Mouse (Mus musculus) liver, embryonic 14.5 days (tissue): ENCODE results near the gene Hpn. TPM values are rescaled to one million over a fixed set of nuclear protein-coding genes. Genes with fewer than 3 reads are reported as not detected.

Experiments
- ATAC-seq: fragments of 200-750 bp; cut with Nextera tagmentation; 2 replicates; pipeline ENCODE4 v1.8.0; 2017; ENCODE audit warnings: moderate number of reproducible peaks, mild to moderate bottlenecking, moderate library complexity; ENCODE audit not compliant: insufficient read depth
- DNase-seq, 3 experiments: peaks; one replicate each; pipeline ENCODE4 v3.0.0-alpha.2; 2012 to 2013; ENCODE audit warnings: low read depth in 3 of 3, low spot score in 3 of 3
- H3K27ac ChIP-seq: fragments of 300-500 bp; sonication (generic); 2 replicates; pipeline ENCODE4 v1.5.1; 2014; ENCODE audit warnings: moderate library complexity, mild to moderate bottlenecking, control low read depth, inconsistent platforms
- H3K27me3 ChIP-seq: fragments of 300-500 bp; sonication (generic); 2 replicates; pipeline ENCODE4 v1.6.1; 2014; ENCODE audit warnings: mild to moderate bottlenecking, low read length, moderate library complexity; ENCODE audit not compliant: control insufficient read depth, insufficient read depth
- H3K36me3 ChIP-seq: fragments of 300-500 bp; sonication (generic); replicated peaks from 2 replicates; pipeline ENCODE4 v1.6.1; 2014; ENCODE audit warnings: low read depth; ENCODE audit not compliant: control insufficient read depth, insufficient read depth
- H3K4me1 ChIP-seq, 2 experiments: fragments of 200-500 bp in 1 of 2; fragments of 300-500 bp in 1 of 2; sonication (generic) in 1 of 2; replicated peaks; 2 replicates each; pipeline ENCODE4 v1.6.1; 2012 to 2014; ENCODE audit warnings: antibody characterized with exemption in 1 of 2, inconsistent platforms in 1 of 2, low read length in 1 of 2; ENCODE audit not compliant: control insufficient read depth in 2 of 2, insufficient read depth in 2 of 2
- H3K4me2 ChIP-seq: fragments of 300-500 bp; sonication (generic); 2 replicates; pipeline ENCODE4 v1.6.1; 2014; ENCODE audit warnings: low read depth, mild to moderate bottlenecking, control low read depth, moderate library complexity
- H3K4me3 ChIP-seq, 2 experiments: fragments of 200-500 bp in 1 of 2; fragments of 300-500 bp in 1 of 2; sonication (generic) in 1 of 2; 2 replicates each; pipeline ENCODE4 v1.5.1; 2012 to 2014; ENCODE audit warnings: low read depth in 2 of 2, low read length in 2 of 2, mild to moderate bottlenecking in 2 of 2, control low read depth in 1 of 2, inconsistent platforms in 1 of 2, moderate library complexity in 1 of 2; ENCODE audit not compliant: insufficient read depth in 1 of 2
- H3K9ac ChIP-seq: fragments of 300-500 bp; sonication (generic); replicated peaks from 2 replicates; pipeline ENCODE4 v1.6.1; 2014; ENCODE audit warnings: mild to moderate bottlenecking, control low read depth, moderate library complexity
- H3K9me3 ChIP-seq: fragments of 300-500 bp; sonication (generic); 2 replicates; pipeline ENCODE4 v1.6.1; 2016; ENCODE audit warnings: low read length, mixed read lengths; ENCODE audit not compliant: control insufficient read depth
- CTCF ChIP-seq: IDR thresholded peaks from 2 replicates; pipeline ENCODE4 v1.5.1; 2016; ENCODE audit warnings: antibody characterized with exemption, low read depth, control low read depth
- EP300 ChIP-seq: IDR thresholded peaks from 2 replicates; pipeline ENCODE4 v1.6.1; 2016; ENCODE audit warnings: antibody characterized with exemption, low read depth
- WGBS: fragments of 180-500 bp; shearing (Covaris S2); extraction: QIAGEN DNeasy Blood & Tissue Kit; methylation state at CpG from one replicate; pipeline ENCODE4 v1.1.7; 2014; ENCODE audit not compliant: insufficient replicate concordance; 5-methylcytosine and 5-hydroxymethylcytosine counted together
- polyA plus RNA-seq, 2 experiments: library from polyadenylated mRNA; depleted of rRNA in 1 of 2; stranded (reverse) in 1 of 2; unstranded in 1 of 2; fragments of >200 nt; fragmentation: Nextera tagmentation in 1 of 2; extraction: Ambion mirVana in 1 of 2; gene quantifications; 2 replicates each; pipeline versions ENCODE4 v1.2.1 to v1.2.3; 2012 to 2014

Gene Hpn
- polyA plus RNA-seq, 2 experiments: 43.3 to 44.7 TPM

DNA sequence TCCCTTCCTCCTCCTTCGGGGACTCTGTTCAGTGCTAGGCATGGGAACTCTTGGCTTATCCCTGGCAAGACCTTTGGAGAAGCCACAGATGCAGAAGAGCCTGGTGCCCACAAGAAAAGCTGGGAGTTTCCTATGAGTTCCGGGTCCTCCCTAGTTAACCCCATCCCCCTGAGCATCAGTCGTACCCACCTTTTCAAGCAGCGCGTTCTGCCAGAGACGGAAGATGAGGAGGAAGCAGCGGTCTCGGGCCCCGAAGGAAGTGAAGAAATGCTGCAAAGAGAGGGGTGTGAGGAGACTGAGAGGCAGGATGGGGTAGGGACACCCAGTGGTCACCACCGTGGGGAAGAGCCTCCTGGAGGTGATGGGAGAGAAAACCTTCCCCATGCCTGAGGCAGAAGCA is 25.9 kb upstream of the Hpn start:
- DNase-seq (no peak), ATAC-seq (no peak)
- H3K27ac ChIP-seq: no peak overlapping the region
- no peak overlapping the region for H3K4me2 ChIP-seq
- H3K9ac ChIP-seq: no peak overlapping the region
- H3K36me3 ChIP-seq: peaks cover 14% of the 10 kb centered on the region
- no peak for TF ChIP-seq EP300
- no peak for TF ChIP-seq CTCF
- no peak overlapping the region for H3K4me3 ChIP-seq
- H3K9me3 ChIP-seq: no peaks in the 10 kb centered on the region
- H3K27me3 ChIP-seq: no peaks in the 10 kb centered on the region
- H3K4me1 ChIP-seq: no peaks in the 10 kb centered on the region
- WGBS: 82% methylated on average over 10 of the region's 10 CpGs

GRCm38 (mm10) chr7:31140302-31140701 is 25.2 kb upstream of the Hpn start:
- no peak overlapping the region for H3K27ac ChIP-seq
- ATAC-seq (no peak), DNase-seq (no peak)
- no peaks in the 10 kb centered on the region for H3K9me3 ChIP-seq
- no peaks in the 10 kb centered on the region for H3K27me3 ChIP-seq
- TF ChIP-seq CTCF (no peak), EP300 (no peak)
- H3K9ac ChIP-seq: no peak overlapping the region
- H3K4me3 ChIP-seq: no peak overlapping the region
- H3K4me1 ChIP-seq: no peaks in the 10 kb centered on the region
- 75% methylated on average over 4 of the region's 4 CpGs for WGBS
- peaks cover 14% of the 10 kb centered on the region for H3K36me3 ChIP-seq
- no peak overlapping the region for H3K4me2 ChIP-seq

DNA sequence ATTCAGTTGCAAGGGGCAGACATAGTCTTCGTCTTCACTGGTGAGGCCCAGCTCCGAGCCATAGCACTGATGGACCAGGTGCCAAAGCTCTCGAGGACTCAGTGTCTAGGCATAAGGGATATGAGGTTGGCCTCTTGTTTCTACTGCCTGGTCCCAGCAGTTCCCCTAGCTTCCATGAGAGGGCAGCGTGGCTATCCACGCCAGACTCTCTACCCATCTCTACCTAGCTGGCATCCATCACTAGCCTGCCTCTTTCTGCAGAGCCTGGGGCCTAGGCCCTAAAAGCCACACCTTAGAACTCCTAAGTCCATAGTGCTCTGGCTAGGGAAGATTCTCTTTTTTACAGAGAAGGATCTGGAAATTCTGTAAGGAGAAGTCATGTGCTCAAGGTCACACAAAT is 24.7 kb upstream of the Hpn start:
- H3K4me3 ChIP-seq: no peak overlapping the region
- ATAC-seq: no peak
- no peaks in the 10 kb centered on the region for H3K27me3 ChIP-seq
- H3K4me2 ChIP-seq: no peak overlapping the region
- no peak for DNase-seq
- H3K9me3 ChIP-seq: no peaks in the 10 kb centered on the region
- no peaks in the 10 kb centered on the region for H3K4me1 ChIP-seq
- WGBS: 50% methylated on average over 5 of the region's 5 CpGs
- TF ChIP-seq CTCF: peak; percentile 80
- TF ChIP-seq EP300: no peak
- peaks cover 14% of the 10 kb centered on the region for H3K36me3 ChIP-seq
- no peak overlapping the region for H3K27ac ChIP-seq
- H3K9ac ChIP-seq: no peak overlapping the region

- H3K36me3 ChIP-seq: peaks cover 13% of the 10 kb centered on the region
- 90% methylated on average over 10 of the region's 10 CpGs for WGBS
These were observed 20.6 kb upstream of the Hpn start for GRCm38 (mm10) chr7:31135717-31136116.

GRCm38 (mm10) chr7:31131866-31132265 is 16.8 kb upstream of the Hpn start:
- peaks cover 8% of the 10 kb centered on the region for H3K27me3 ChIP-seq
- no peak overlapping the region for H3K9ac ChIP-seq
- H3K4me2 ChIP-seq: no peak overlapping the region
- 0 out of 4 replicates have a peak, but pooled peaks cover 0 to 2% of the 10 kb centered on the region in 2 experiments for H3K4me1 ChIP-seq
- TF ChIP-seq EP300 (no peak), CTCF (no peak)
- ATAC-seq (no peak), DNase-seq (no peak)
- H3K9me3 ChIP-seq: no peaks in the 10 kb centered on the region
- WGBS: 69% methylated on average over 4 of the region's 4 CpGs
- H3K36me3 ChIP-seq: peaks cover 12% of the 10 kb centered on the region
- H3K4me3 ChIP-seq: no peak overlapping the region
- no peak overlapping the region for H3K27ac ChIP-seq

More at GRCm38 (mm10) chr7:31135717-31136116, 20.6 kb upstream of the Hpn start:
- Histone ChIP-seq H3K9me3 (no peaks in the 10 kb centered on the region), H3K9ac (no peak overlapping the region), H3K4me2 (no peak overlapping the region), H3K4me1 (no peaks in the 10 kb centered on the region), H3K27ac (no peak overlapping the region), H3K27me3 (no peaks in the 10 kb centered on the region), H3K4me3 (no peak overlapping the region)
- no peak for TF ChIP-seq EP300
- no peak for TF ChIP-seq CTCF
- DNase-seq (no peak), ATAC-seq (no peak)

GRCm38 (mm10) chr7:31130841-31131240 is 15.8 kb upstream of the Hpn start:
- no peak overlapping the region for H3K9ac ChIP-seq
- H3K36me3 ChIP-seq: peaks cover 9% of the 10 kb centered on the region
- no peak overlapping the region for H3K4me2 ChIP-seq
- WGBS: 32% methylated on average over 4 of the region's 4 CpGs
- H3K9me3 ChIP-seq: no peaks in the 10 kb centered on the region
- no peak for ATAC-seq
- DNase-seq: no peak
- TF ChIP-seq CTCF (peak; percentile 82), EP300 (no peak)
- H3K27ac ChIP-seq: no peak overlapping the region
- no peak overlapping the region for H3K4me3 ChIP-seq
- 0 out of 4 replicates have a peak, but pooled peaks cover 0 to 2% of the 10 kb centered on the region in 2 experiments for H3K4me1 ChIP-seq
- peaks cover 19% of the 10 kb centered on the region for H3K27me3 ChIP-seq
